Mouse (Mus musculus) lung, postnatal 10 days (tissue): ENCODE data around the gene C730034F03Rik.

ENCODE experiments used
- DNase-seq: peaks from one replicate; pipeline ENCODE4 v3.0.0; 2021

C730034F03Rik gene

DNA sequence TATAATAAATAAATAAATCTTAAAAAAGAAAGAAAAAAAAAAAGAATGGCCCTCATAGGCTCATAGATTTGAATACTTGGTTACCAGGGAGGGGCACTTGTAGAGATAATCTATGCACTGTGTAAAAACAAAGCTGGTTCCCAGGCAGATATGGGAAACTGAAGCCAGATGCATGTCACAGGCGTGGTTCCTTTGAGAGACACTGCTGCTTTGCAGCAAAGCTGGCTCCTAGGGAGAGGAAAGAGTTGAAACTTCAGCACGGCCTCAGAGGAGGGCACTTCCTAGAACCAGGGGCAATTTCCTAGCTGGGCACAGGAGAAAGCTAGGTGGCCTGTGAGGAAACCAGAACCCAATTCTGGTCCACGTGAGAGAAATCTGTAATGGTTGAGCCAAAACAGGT is 4.7 kb downstream of the C730034F03Rik start:
- no peak for DNase-seq

DNA sequence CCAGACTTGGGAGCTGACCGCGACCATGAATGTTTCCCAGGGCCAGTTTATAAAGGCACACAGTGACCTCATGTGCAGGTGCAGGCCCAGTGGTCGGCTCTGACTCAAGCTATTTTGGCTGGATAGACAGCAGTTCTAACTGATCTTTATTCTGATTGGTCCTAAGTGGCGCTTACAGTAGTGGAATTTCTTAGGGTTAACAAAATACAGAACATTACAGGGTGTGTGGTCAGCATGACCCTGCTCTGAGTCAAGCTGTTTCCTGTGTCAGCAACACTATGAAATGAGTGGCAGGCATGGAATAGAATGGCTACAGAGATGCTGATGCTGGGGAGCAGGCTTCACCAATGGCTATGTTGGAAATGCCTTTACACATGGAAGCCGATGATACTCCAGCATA is 6.5 kb downstream of the C730034F03Rik start:
- DNase-seq = no peak

DNA sequence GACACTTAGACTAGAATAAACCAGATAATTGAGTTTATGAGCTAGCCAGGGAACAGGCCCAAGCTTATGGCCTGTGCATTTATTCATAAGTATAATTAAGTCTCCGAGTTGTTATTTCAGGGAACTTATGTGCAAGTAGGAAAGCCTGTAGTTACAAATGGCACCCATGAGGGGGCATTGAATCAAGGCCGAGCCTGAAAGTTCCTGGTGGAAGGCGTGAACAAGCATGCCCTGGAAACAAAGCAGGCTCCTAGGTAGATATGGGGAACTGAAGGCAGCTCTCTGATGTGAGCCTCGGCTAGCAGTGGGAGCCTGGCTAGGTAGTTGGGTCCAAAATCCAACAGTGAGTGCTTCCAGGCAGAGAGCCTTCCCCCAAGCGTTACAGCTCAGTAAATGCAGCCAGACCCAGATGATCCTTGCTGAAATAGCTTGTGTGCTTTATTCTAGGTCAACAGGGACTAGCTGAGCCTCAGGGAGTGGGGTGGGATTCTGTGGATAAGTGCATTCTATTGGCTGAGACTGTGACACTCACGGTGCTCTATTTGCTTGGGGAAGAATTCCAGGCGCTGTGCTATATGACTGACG is 13.2 kb downstream of the C730034F03Rik start:
- DNase-seq = no peak

DNA sequence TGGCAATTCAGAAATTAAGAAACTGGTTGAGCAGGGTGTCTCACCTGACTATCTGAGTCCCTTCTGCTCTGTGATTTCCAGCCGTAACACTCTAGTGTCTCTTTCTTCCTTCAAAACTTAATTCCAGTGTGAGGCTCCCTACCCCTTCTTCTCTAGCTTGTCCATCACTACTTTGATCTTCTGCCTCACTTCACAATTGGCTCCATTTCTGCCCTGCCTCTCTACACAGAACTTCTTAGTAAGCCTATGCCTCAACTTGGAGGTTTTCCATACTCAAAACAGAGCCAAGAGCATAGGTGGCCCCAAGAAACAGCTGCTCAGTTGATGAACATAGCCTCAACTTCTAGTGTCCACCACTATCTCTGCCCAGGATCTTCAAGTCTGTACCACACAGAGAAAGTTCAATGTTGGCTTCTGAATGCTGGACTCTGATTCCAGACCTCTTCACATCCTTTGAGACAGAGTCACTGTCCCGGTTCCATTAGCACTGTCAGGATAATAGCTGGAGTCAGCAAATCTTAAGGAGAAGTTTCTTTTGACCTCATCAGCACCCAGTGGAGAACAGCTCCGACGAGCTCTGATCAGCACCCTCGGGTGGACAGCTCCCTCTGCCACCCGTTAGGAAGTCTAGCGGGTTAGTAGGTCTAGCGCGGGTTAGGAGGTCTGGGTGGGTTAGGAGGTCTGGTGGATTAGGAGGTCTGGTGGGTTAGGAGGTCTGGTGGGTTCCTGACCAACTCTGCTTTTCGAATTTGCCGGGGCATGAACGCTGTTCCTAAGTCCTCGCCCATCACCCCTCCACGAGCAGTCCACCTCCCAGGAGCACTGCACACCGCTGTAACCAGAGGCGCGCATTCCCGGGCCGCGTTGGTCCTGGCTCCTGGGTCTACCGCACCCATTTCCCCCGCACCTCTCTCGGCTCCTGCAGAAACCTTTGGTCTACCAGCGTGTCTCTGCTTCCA is 23.8 kb downstream of the C730034F03Rik start:
- DNase-seq = peak; percentile 77

DNA sequence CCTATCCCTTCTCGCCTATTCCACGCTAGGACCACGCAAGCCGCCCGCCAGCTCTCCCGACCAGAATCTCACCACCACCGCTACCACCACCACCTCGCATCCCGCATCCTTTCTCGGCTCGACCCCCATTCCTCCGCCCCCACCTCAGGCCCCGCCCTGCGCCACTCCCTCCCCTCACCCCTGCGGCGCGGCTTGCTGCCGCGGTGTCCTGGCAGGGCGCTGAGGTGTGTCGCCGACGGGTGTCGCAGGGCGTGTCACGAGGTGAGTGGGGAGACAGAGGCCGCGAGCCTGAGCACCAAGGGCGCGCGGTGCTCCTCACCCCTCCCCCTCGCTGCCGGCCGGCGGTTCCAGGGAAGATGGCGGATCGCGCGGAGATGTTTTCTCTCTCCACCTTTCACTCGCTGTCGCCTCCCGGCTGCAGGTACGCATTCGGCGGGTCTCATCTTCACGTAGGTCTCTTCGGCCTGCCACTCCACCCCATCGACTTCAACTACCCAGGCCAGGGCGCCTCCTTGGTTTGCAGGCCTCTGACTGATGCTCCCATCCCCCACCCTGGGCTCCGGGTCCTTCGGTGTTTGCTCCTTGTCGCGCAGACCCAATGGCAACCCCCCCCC is 24.6 kb downstream of the C730034F03Rik start, which contains the start of gene Mapk8ip2:
Gene Mapk8ip2 (plus strand): TSS at position 49 of the 614 bp plus-strand sequence.
- DNase-seq = no peak

DNA sequence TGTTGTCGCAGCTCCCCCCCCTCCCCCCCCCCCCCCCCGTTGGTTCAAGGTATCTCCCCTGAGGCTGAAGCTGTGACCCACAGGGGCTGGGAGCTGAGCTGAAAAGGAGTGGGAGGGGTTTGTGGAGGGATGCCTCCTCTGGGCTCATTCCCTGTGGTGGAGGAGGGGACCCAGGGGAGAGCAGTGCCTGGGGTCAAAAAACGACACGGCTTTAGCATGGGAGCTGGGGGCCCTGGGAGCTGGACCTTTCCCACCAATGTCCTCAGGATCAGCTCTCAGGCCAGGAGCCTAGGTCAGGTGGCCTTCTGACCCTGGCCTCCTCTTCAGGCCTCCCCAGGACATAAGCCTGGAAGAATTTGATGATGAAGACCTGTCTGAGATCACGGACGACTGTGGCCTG is 25.5 kb downstream of the C730034F03Rik start:
- no peak for DNase-seq

DNA sequence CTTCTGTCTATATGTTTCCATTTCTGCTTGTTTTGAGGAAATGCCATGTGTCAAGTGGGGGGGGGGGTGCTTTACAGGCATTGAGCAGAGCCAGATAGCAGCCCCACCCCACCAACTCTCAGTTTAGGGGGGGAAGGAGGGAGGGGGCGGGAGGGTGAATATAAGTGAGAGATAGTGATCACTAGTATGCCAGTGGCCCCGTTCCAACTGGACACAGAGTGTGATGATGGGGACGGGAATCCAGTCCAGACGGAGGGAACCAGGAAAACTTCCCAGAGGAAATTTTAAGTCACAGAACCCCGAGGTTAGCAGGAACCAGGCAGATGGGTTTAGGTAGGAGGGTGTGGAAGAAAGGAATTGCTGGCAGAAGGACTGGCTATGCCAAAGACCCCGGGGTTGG is 26.3 kb downstream of the C730034F03Rik start:
- DNase-seq = no peak

DNA sequence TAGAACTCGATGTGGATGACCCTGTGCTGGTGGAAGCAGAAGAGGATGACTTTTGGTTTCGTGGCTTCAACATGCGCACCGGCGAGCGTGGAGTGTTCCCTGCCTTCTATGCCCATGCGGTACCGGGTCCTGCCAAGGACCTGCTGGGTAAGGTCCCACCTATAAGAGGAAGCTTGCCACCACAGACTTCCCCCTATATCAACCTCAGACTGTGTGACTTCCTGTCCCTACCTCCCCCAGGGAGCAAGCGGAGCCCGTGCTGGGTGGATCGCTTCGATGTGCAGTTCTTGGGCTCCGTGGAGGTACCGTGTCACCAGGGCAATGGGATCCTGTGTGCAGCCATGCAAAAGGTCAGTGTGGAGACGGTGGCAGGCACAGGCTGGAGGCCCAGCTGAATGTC is 29.6 kb downstream of the C730034F03Rik start:
- DNase-seq = no peak

DNA sequence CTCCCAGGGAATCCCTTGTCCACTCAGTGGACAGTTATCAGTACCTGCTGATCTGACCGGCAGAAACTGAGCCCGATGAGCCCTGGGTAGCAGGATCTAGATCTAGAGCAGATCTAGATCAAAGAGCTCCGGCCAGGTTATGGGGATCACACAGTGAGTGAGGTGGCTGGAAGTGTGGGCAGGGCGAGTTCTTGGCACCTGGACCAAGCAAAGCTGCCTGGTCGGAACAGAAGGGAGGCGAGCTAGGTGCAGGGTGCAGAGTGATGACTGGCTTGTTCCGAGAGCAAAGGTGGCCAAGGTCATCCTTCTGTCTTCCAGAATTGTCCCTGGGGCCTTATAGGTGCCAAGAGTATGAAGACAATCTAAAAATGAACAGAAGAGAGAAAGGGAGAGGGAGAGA is 30.4 kb downstream of the C730034F03Rik start:
- DNase-seq = no peak

DNA sequence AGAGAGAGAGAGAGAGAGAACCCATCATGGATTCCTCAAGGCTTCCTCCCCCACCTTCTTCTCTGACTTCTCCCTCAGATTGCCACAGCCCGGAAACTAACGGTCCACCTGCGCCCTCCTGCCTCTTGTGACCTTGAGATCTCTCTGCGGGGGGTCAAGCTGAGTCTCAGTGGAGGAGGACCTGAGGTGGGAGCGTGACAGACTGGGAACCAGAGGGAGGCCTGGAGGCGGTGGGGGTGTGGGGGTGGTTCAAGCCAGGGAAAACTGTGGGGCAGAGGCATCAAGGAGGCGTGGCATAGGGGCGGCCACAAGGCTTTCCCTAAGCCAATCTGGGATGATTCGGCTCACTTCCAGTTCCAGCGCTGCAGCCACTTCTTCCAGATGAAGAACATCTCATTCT is 30.9 kb downstream of the C730034F03Rik start:
- DNase-seq = no peak

DNA sequence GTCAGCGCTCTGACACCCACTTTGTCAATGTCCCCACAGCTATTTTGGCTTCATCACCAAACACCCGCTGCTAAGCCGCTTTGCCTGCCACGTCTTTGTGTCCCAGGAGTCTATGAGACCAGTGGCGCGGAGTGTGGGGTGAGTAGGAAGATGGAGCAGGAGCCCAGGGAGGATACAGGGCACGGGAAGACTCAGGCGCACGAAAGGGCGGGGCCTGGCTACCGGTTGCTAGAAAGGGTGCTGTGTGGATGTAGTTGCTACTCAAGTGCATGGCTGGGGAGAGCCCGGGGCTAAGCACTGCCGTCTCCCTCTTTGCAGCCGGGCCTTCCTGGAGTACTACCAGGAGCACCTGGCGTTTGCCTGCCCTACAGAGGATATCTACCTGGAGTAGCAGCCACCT is 31.9 kb downstream of the C730034F03Rik start:
- DNase-seq = no peak

DNA sequence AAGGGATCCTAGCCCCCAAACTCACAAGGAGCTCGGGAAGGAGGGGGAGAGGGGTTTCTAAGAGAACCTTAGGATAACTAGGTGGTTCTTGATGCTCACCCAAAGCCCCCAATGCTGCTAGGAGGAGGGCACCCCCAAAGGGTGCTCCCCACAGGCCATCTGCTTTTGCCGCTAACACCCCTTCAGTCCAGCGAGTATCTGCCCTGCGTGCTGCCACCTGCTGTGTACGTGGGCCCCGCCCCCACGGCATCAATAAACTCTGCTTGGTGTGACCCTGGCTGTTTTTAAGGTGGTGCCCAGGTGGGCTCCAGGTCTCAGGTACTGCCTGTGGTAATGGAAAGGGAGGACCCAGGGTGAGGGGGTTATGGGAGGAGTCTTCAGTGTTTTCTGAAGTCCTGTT is 32.8 kb downstream of the C730034F03Rik start:
- no peak for DNase-seq

DNA sequence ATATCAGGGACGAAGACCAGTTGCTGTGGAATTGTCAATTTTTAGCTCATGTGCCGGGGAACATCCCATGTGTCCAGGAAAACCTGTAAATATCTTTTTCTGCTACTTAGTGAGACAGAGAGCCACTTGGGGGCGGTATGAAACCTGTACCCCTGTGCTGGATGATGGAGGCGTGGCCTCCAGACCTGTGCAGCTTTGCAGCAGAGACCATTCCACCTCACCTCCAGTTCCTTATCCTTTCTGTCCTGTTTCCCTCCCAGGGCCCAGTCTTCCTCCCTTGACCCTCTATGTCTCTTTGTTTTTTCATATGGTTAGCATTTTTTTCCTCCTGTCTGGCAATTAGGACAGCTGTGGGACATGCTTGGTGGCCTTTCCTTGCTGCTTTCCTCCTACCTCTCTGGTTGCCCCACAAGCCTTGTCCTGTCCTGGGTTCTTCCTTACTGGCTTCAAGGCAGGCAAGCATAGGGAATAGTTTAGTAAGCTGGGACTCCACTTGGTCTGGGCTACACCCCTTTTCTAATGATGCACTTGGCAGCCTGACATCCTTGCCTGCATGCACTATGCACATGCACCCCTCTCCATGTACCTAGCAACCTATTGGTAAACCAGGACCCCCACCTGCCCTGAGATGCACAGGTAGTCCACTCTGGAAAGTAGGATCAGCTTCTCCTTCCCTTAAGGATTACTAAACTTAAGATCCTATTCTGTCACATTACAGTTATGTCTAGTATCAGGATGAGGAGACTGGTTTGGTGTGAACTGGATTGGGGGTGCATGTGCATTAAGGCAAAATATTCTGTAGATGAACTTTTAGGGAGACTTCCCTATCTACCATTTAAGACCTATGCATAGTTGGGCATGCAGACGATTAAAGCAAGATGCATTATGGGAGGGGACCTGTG is 34.2 kb downstream of the C730034F03Rik start:
- DNase-seq = peak; percentile 31

DNA sequence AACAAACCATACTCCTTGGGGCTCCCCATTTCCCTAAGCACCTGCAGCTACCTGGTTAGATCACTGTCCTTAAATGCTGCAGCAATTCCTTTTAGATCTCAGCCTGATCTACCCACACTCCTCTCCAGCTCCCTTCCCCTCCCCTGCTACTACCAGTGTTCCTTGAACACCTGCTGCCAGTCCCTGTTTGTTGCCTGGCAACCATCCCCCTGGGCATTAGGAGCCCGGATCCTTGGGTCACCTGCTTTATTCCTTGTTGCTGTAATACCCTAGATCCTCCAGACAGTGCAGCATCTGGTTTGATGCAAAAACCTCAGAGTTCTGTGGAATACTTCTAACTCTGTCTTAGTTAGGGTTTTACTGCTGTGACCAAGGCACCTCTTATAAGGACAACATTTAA is 35.7 kb downstream of the C730034F03Rik start:
- DNase-seq = no peak

DNA sequence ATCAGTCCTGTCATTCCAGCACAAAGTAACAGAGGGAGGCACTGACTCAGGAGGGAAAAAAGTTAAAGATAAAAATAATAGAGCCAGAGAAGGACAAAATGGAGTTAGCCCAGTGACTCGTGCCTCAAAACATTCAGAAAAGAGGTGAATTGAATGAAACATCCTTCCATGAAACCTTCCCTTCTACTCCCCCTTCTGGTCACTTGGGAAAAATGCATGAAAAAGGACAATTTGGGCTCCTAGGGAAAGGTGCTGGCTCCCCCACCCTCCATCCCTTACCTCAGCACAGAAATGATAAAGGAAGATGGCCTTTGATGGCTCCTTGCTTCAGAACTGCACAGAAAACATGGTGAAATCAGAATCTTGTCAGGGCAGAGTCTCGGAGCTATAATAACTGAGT is 39.2 kb downstream of the C730034F03Rik start:
- DNase-seq = peak; percentile 22

DNA sequence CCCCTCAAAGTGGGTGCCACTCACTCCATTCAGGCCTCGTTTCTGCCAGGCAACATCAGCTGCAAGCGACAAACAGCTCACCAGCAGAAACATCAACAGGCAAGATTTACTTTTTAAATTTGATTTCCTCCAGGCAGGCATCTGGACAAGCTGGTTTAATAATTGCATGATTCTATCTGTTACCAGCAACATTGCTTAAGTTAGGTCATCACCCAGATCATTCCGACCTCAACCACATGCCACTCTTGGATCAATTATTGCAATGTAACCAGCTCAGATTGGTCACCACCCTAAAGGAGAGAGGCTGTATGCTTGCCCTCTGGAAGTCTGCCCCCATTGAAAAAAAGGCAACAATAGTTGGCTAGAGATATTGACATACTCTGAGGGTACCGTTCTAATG is 42.1 kb downstream of the C730034F03Rik start:
- DNase-seq = no peak

DNA sequence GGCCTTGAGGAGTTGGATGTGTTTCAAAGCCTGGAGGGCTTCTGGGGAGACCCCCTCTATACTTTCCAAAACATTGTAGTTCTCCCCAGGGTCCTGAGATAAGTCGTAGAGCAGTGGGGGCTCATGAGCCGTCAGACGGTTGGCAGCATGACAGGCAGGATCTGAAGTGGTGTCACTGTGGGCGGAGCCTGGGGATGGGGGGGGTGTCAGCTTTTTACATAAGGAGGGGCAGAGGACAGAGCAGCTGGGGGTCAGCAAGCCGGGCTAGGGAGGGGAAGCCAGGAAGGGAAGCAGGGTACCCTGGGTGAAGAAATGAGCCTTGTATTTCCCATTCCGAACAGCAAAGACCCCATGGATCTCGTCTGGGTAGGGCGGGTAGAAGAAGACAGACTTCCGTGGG is 44.0 kb downstream of the C730034F03Rik start:
- DNase-seq = no peak

DNA sequence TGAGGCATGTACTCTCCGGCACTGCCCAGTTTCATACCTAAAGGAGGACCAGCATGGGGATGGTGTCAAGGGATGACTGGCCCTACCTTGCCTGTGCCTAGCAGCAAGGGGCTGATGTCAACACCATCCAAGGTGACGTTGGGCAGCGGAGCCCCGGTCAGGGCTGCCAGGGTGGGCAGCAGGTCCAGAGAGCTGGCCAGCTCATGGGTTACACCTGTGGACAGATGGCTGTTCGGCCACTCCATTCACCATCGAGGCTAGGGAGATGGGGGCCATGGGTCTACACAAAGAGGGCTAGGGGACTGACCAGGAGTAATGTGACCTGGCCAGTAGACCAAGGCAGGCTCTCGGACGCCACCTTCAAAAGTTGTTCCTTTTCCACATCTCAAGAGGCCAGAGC is 44.5 kb downstream of the C730034F03Rik start:
- no peak for DNase-seq

DNA sequence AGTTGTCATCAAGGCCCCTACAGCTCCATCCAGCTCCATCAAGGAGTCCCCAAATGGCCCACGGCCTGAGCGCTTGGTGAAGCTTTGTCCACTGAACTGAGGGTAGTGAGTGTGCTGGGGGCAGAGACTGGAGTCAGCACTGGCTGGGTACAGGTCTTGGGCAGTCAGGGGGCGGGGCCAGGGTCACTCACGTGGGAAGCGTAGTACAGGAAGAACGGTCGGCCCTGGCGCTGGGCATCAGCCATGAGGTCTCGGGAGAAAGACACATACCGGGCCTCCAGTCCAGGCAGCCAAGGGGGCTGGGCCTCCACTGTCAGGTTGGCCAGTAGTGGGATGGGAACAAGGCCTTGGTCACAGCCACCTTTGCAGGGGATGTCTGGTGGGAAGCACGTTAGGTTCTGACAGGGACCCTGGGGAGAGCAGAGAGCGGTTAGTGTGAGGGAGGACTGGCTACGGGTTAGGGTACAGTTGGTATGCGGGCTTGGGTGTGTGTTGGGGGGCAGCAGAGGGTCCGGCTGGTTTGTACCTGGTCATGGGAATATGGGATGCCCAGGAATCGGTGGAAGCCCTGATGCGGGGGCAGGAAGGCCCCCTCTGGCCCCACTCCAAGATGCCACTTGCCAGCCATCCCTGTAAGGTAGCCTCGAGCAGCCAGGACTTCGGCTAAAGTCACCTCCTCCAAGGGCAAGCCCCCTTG is 45.4 kb downstream of the C730034F03Rik start:
- DNase-seq = peak; percentile 31

DNA sequence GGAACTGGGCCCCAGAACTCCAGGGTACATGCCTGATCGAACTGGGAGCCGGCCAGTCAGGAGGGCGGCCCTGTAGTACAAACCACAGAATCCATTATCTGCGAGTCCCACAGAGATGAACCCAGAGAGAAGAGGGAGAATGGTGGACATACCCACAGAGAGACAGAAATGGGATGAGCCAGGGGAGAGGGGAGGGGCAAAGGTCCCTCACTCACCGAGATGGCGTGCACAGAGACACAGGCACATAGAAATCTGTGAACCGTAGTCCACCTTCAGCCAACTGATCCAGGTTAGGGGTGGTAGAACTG is 45.9 kb downstream of the C730034F03Rik start:
- no peak for DNase-seq

DNA sequence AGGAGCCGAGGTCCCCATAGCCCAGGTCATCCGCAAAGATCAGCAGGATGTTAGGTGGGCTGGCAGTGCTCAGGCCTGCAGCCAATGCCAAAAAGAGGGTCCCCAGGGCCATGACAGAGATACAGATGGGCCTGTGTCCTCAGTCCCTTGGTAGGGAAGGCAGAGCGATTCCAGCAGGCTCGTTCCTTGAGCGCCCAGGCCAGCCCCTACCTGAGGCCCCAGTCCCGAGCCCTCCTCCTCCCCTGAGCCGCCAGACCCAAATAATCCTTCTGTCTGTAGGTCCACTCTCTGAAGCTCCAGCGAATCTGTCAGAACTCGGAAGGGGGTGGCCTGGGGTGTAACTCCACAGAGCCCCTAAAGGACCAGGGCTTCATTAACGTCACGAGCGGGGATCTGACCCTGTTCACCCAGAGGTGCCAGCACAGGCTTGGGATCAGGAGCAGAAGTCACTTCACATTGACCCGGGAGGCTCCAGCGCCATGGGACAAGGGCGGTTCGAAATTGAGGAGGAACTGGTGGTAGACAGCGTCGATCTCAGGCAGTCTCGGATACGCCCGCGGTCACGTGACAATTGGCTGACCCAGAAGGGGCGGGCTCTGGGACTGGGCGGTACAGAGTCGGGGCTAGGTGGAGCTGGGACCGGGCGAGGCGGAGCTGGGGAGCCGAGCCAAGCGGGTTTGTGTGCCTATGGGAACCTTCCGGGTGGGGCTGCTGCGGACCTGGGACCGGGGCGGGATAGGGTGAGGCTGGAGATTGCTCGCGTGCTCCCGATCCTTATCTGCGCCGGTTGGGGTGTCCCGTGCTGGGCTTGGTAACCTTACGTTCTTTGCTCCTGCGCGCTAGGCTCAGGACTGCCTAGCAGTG is 46.5 kb downstream of the C730034F03Rik start:
- DNase-seq = peak; percentile 98

DNA sequence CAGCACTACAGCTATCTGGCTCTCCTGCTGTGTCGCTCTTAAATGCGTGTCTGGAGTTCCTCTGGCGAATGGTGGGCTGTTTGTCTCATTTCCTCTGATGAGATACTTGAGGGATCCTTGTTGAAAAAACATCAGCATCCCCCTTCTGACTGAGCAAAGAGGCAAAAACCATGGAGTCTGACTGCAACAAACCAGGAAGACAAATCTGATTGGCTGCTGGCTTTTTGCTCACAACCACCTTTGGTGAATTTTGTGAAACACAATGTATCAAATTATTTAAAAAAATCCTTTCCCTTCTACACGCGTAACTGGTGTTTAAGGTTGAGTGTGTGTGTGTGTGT is 47.1 kb downstream of the C730034F03Rik start:
- no peak for DNase-seq
